Mouse (Mus musculus) limb, embryonic 15.5 days (tissue): Measurements from ENCODE around the gene Lipo4. TPM values are rescaled to one million over a fixed set of nuclear protein-coding genes. Genes with fewer than 3 reads are reported as not detected.
"Not testable (repeated sequence)": the region's sequence is repeated elsewhere in the genome, so short reads cannot be mapped to it uniquely, and the experiment has no call there.

Experiments
- ATAC-seq: fragments of 200-750 bp; cut with Nextera tagmentation; 2 replicates; pipeline ENCODE4 v1.8.0; 2017; ENCODE audit warnings: low read depth, moderate TSS enrichment; ENCODE audit not compliant: insufficient number of reproducible peaks, low FRiP score, low TSS enrichment
- H3K27ac ChIP-seq: fragments of 300-500 bp; sonication (generic); 2 replicates; pipeline ENCODE4 v1.5.1; 2015; ENCODE audit warnings: moderate library complexity, mild to moderate bottlenecking, inconsistent platforms
- H3K27me3 ChIP-seq: fragments of 300-500 bp; sonication (generic); 2 replicates; pipeline ENCODE4 v1.6.1; 2015; ENCODE audit warnings: inconsistent platforms
- H3K36me3 ChIP-seq: fragments of 300-500 bp; sonication (generic); 2 replicates; pipeline ENCODE4 v1.6.1; 2015; ENCODE audit warnings: inconsistent platforms
- H3K4me1 ChIP-seq: fragments of 300-500 bp; sonication (generic); 2 replicates; pipeline ENCODE4 v1.6.1; 2015; ENCODE audit warnings: inconsistent platforms
- H3K4me2 ChIP-seq: fragments of 300-500 bp; sonication (generic); 2 replicates; pipeline ENCODE4 v1.6.1; 2015; ENCODE audit warnings: mild to moderate bottlenecking, inconsistent platforms
- H3K4me3 ChIP-seq: fragments of 300-500 bp; sonication (generic); 2 replicates; pipeline ENCODE4 v1.5.1; 2015; ENCODE audit warnings: mild to moderate bottlenecking, inconsistent platforms
- H3K9ac ChIP-seq: fragments of 300-500 bp; sonication (generic); 2 replicates; pipeline ENCODE4 v1.6.1; 2015; ENCODE audit warnings: inconsistent platforms
- H3K9me3 ChIP-seq: fragments of 300-500 bp; sonication (generic); 2 replicates; pipeline ENCODE4 v1.6.1; 2016; ENCODE audit warnings: inconsistent platforms
- WGBS: fragments of 180-500 bp; shearing (Covaris S2); methylation state at CpG from one replicate; pipeline ENCODE4 v1.1.7; 2015; 5-methylcytosine and 5-hydroxymethylcytosine counted together
- polyA plus RNA-seq: library from polyadenylated mRNA; unstranded; fragments of >200 nt; fragmentation: Nextera tagmentation; extraction: Ambion mirVana; gene quantifications from 2 replicates; pipeline ENCODE4 v1.2.1, GENCODE M21; 2015

Gene Lipo4
- polyA plus RNA-seq = not detected in 2 replicates

DNA sequence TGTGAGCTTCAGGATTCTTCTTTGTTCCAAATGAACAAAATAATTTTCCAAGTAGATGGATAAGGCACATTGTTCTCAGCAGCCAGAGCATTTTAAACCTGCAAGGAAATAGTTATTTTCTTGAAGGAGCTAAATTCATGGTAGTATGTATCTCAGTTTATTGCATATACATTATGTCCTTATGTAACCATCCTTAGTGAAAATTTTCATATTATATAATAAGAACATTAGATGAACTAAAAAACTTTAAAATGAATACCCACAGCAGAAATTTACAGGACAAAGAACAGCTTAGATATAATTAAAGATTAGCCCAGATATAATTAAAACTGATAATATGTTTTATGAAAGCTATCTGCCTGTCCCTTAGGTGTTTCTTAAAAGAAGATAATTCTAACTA, at the start of gene Lipo4:
Gene Lipo4, minus strand, starts transcription at position 101 of the 400 bp plus-strand sequence.
- Histone ChIP-seq H3K36me3 (no peaks in the 10 kb centered on the region), H3K9ac (no peak within 1 kb of the TSS), H3K9me3 (no peaks in the 10 kb centered on the region), H3K4me2 (no peak within 1 kb of the TSS), H3K27ac (no peak within 1 kb of the TSS), H3K27me3 (no peaks in the 10 kb centered on the region), H3K4me1 (no peaks in the 10 kb centered on the region), H3K4me3 (no peak within 1 kb of the TSS)
- ATAC-seq = no peak

DNA sequence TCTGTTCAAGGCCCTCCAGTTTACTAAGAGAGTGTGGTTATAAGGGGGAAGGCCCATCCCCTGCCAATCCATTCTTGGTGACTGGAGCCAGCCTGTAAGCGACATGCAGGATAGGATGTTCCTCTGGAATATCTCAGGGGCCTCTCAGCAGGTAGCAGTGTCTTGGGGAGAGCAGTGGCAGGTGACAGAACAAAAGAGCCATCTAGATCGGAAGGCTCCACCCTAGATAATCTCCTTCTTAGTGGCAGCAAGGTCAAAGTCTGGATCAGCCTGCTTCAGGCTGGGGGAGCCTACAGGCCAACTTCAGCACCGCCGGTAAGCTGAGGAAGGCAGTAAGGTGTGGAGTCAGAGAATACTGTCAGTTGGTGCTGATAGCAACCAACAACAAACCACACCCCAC, 61.2 kb downstream of the Lipo4 start:
- not testable (repeated sequence) for H3K9ac ChIP-seq, H3K27me3 ChIP-seq, H3K9me3 ChIP-seq, H3K4me3 ChIP-seq, H3K4me2 ChIP-seq, H3K4me1 ChIP-seq, ATAC-seq, H3K27ac ChIP-seq, H3K36me3 ChIP-seq
- WGBS = 46% methylated on average over 4 of the region's 4 CpGs

GRCm38 (mm10) chr19:33453725-33454124, 63.9 kb downstream of the Lipo4 start:
- H3K27ac ChIP-seq = no peak overlapping the region
- no peaks in the 10 kb centered on the region for H3K9me3 ChIP-seq
- no peak overlapping the region for H3K9ac ChIP-seq
- no peaks in the 10 kb centered on the region for H3K27me3 ChIP-seq
- H3K4me2 ChIP-seq = no peak overlapping the region
- ATAC-seq = no peak
- H3K36me3 ChIP-seq = no peaks in the 10 kb centered on the region
- 40% methylated on average over 4 of the region's 4 CpGs for WGBS
- H3K4me3 ChIP-seq = no peak overlapping the region
- no peaks in the 10 kb centered on the region for H3K4me1 ChIP-seq

Other genes starting within 250 kb of the Lipo4 start
- gene Rnls, start 125.5 kb downstream of the Lipo4 start, polyA plus RNA-seq = 6.3 and 7.2 TPM in 2 replicates
- not detected in 2 replicates for gene Gm8978, start 107.5 kb upstream of the Lipo4 start, polyA plus RNA-seq
- gene Lipo2, start 233.6 kb upstream of the Lipo4 start, polyA plus RNA-seq = 0.27 and 0.42 TPM in 2 replicates
- gene Lipo3, start 244.2 kb upstream of the Lipo4 start, polyA plus RNA-seq = 11.9 and 12.2 TPM in 2 replicates